Mouse (Mus musculus) spleen, adult 18-20 months (tissue): ENCODE results near the gene Cirbp.
"Not testable (repeated sequence)": the region's sequence is repeated elsewhere in the genome, so short reads cannot be mapped to it uniquely, and the experiment has no call there.

Experiments
- DNase-seq, 2 experiments: peaks; one replicate each; pipeline ENCODE4 v3.0.0; 2022; ENCODE audit warnings: mixed read lengths in 2 of 2

The Cirbp gene

GRCm38 (mm10) chr10:80180823-80181222, 15.0 kb downstream of the Cirbp start:
- no peak for DNase-seq

GRCm38 (mm10) chr10:80182547-80182946, 16.8 kb downstream of the Cirbp start:
- no peak for DNase-seq

GRCm38 (mm10) chr10:80186649-80187048, 20.9 kb downstream of the Cirbp start:
- no peak for DNase-seq

GRCm38 (mm10) chr10:80187739-80188138, 22.0 kb downstream of the Cirbp start:
- DNase-seq, result no peak

- DNase-seq, result no peak
These were observed 22.8 kb downstream of the Cirbp start for GRCm38 (mm10) chr10:80188453-80189024.

GRCm38 (mm10) chr10:80189999-80190398, 24.2 kb downstream of the Cirbp start:
- DNase-seq, result no peak

GRCm38 (mm10) chr10:80190491-80191051, 24.8 kb downstream of the Cirbp start:
- DNase-seq, result no peak

- DNase-seq, result no peak
These were observed 28.2 kb downstream of the Cirbp start for GRCm38 (mm10) chr10:80193976-80194375.

- DNase-seq, result no peak
These were observed 28.7 kb downstream of the Cirbp start for GRCm38 (mm10) chr10:80194441-80194840.

GRCm38 (mm10) chr10:80196167-80196566, 30.4 kb downstream of the Cirbp start:
- no peak for DNase-seq

- no peak for DNase-seq
These were observed 31.2 kb downstream of the Cirbp start for GRCm38 (mm10) chr10:80196778-80197581.

GRCm38 (mm10) chr10:80199440-80200008, 33.7 kb downstream of the Cirbp start:
- peak; percentile 55 to 74 for DNase-seq

- DNase-seq, result no peak
These were observed 34.7 kb downstream of the Cirbp start for GRCm38 (mm10) chr10:80200485-80200884.

GRCm38 (mm10) chr10:80204055-80204454, 38.3 kb downstream of the Cirbp start:
- no peak for DNase-seq

- no peak for DNase-seq
These were observed 41.4 kb downstream of the Cirbp start for GRCm38 (mm10) chr10:80207201-80207600.

GRCm38 (mm10) chr10:80207676-80208075, 41.9 kb downstream of the Cirbp start:
- DNase-seq, result no peak

GRCm38 (mm10) chr10:80208248-80208647, 42.5 kb downstream of the Cirbp start:
- no peak for DNase-seq

- DNase-seq, result no peak
These were observed 43.1 kb downstream of the Cirbp start for GRCm38 (mm10) chr10:80208841-80209371.

- not testable (repeated sequence) for DNase-seq
These were observed 45.8 kb downstream of the Cirbp start for GRCm38 (mm10) chr10:80211547-80212103.

- no peak for DNase-seq
These were observed 49.4 kb downstream of the Cirbp start for GRCm38 (mm10) chr10:80215048-80215772.

GRCm38 (mm10) chr10:80220676-80221075, 54.9 kb downstream of the Cirbp start:
- DNase-seq, result no peak
